Mouse (Mus musculus): ENCODE data around the gene Dock8. TPM values are rescaled to one million over a fixed set of nuclear protein-coding genes. Genes with fewer than 3 reads are reported as not detected.
A peak's percentile ranks its signal among the peaks of the same experiment; 100 is the strongest.

The Dock8 gene
- polyA plus RNA-seq, 1 experiment from 2014 or later = 1.8 TPM

DNA sequence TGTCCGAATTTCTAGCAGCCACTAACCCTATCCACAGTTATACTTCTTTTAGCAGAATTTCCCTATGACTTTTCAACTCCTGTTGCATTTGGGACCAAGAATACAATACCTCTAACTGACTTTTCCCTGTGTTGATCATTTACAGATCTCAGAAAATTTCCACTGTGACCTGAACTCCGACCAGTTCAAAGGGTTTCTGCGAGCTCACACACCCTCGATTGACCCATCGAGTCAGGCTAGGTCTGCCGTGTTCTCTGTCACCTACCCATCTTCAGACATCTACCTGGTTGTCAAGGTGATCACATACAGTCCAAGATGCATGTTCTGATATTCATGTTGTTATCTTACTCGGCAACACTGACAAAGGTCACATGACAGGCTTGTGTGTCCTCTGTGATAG is 90.4 kb downstream of the Dock8 start:
- Histone ChIP-seq H3K9me3 (ENCODE audit: control insufficient read depth, low read length) (no peaks in the 10 kb centered on the region), H3K9ac (no peak overlapping the region), H3K4me2 (replicated peaks) (no peak overlapping the region), H3K4me1 (replicated peaks; ENCODE audit: control insufficient read depth, insufficient read depth, low read length) (no peaks in the 10 kb centered on the region), H3K4me3 (replicated peaks; ENCODE audit: low read length) (no peak overlapping the region), H3K27ac (no peak overlapping the region), H3K36me3 (replicated peaks; ENCODE audit: control insufficient read depth, insufficient read depth) (no peaks in the 10 kb centered on the region), H3K27me3 (ENCODE audit: control insufficient read depth, insufficient read depth, low read length) (no peaks in the 10 kb centered on the region)
- no peak for DNase-seq (ENCODE audit: low spot score)
- no peak for ATAC-seq (ENCODE audit: low FRiP score)
- 93% methylated on average over 7 of the region's 7 CpGs for WGBS

DNA sequence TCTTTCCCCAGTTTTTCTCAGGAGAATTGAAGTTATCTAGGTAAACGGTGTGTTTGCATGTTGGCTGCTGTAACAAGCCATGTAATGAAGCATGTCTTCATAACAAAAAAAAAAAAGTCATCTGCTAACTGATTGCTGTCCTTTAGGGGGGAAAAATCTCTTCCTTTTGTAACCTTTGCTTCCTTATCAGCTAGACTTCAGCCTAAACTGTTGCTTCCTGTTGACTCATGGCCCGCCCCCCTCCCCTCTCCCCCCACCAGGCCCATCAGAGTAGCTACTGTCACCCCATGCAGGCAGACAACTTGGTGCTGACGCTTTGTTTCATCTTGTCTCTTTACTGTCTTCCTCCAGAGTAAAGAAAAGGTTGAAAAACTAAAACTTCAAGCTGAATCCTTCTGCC is 95.8 kb downstream of the Dock8 start:
- Histone ChIP-seq H3K4me2 (replicated peaks) (no peak overlapping the region), H3K9me3 (ENCODE audit: control insufficient read depth, low read length) (no peaks in the 10 kb centered on the region), H3K27me3 (ENCODE audit: control insufficient read depth, insufficient read depth, low read length) (no peaks in the 10 kb centered on the region), H3K4me1 (replicated peaks; ENCODE audit: control insufficient read depth, insufficient read depth, low read length) (no peaks in the 10 kb centered on the region), H3K9ac (no peak overlapping the region), H3K4me3 (replicated peaks; ENCODE audit: low read length) (no peak overlapping the region), H3K27ac (no peak overlapping the region), H3K36me3 (replicated peaks; ENCODE audit: control insufficient read depth, insufficient read depth) (no peaks in the 10 kb centered on the region)
- WGBS = 69% methylated on average over 3 of the region's 3 CpGs
- ATAC-seq (ENCODE audit: low FRiP score) = no peak
- DNase-seq (ENCODE audit: low spot score) = no peak

DNA sequence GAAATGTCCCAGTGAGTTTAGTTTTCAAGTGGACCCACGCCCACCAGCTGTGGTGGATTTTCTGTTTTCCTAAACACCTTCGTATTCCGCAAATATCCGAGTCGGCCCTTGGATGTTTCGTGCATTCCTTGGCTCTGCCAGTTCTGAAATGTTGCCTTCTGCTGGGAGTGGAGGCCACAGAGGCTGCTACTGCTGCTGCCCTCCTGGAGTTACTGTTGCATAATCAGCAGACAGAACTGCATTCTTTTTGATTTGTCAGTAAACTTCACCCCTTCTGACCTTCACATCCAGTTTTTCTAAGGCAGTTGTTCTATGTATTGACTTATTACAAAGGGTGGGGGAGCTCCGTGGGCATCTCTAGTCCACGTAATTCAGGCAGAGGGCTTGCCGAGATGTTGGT is 97.0 kb downstream of the Dock8 start:
- H3K27ac ChIP-seq = no peak overlapping the region
- no peaks in the 10 kb centered on the region for H3K4me1 ChIP-seq (replicated peaks; ENCODE audit: control insufficient read depth, insufficient read depth, low read length)
- ATAC-seq (ENCODE audit: low FRiP score) = no peak
- no peak overlapping the region for H3K4me2 ChIP-seq (replicated peaks)
- H3K4me3 ChIP-seq (replicated peaks; ENCODE audit: low read length) = no peak overlapping the region
- DNase-seq (ENCODE audit: low spot score) = no peak
- WGBS = 81% methylated on average over 9 of the region's 9 CpGs
- H3K9me3 ChIP-seq (ENCODE audit: control insufficient read depth, low read length) = no peaks in the 10 kb centered on the region
- no peak overlapping the region for H3K9ac ChIP-seq
- H3K36me3 ChIP-seq (replicated peaks; ENCODE audit: control insufficient read depth, insufficient read depth) = no peaks in the 10 kb centered on the region
- no peaks in the 10 kb centered on the region for H3K27me3 ChIP-seq (ENCODE audit: control insufficient read depth, insufficient read depth, low read length)

DNA sequence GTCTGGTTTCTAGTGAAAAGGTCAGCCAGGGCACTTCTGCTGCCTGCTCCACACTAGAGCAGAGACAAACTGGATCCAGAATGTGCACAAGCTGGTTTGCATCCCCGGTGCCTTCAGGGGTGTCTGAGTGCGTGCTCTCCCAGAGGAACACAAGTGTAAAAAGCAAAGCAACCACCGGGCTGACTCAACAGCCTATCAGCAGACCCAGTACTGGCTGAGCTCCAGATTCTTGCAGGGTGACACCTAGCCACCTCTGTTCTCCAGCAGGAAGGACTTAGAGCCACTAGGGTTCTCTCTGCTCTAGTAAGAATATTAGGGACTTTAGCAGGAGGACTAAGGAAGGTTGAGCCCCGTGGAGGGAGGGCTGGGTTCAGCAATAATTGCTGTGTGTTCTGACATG is 97.7 kb downstream of the Dock8 start:
- Histone ChIP-seq H3K9me3 (ENCODE audit: control insufficient read depth, low read length) (no peaks in the 10 kb centered on the region), H3K4me3 (replicated peaks; ENCODE audit: low read length) (no peak overlapping the region), H3K9ac (no peak overlapping the region), H3K27me3 (ENCODE audit: control insufficient read depth, insufficient read depth, low read length) (no peaks in the 10 kb centered on the region), H3K36me3 (replicated peaks; ENCODE audit: control insufficient read depth, insufficient read depth) (no peaks in the 10 kb centered on the region), H3K4me1 (replicated peaks; ENCODE audit: control insufficient read depth, insufficient read depth, low read length) (no peaks in the 10 kb centered on the region), H3K4me2 (replicated peaks) (no peak overlapping the region), H3K27ac (no peak overlapping the region)
- no peak for ATAC-seq (ENCODE audit: low FRiP score)
- 76% methylated on average over 4 of the region's 4 CpGs for WGBS
- no peak for DNase-seq (ENCODE audit: low spot score)

DNA sequence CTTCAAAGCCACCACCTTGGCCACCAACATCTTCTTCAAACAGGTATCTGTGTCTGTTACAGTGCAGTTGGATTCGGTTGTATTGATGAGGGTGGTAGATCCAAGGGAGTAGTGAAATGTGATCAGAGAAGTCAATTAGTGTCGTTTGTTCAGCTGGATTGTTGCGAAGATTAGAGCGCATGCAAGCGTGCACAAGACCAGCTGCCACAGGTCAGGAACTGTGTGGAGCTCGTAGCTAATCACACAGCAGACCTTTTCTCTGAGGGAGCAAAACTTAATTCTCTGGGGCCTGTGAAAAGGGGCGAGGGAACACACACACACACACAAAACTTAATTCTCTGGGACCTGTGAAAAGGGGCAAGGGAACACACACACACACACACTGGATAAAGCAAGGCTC is 98.2 kb downstream of the Dock8 start:
- no peak for ATAC-seq (ENCODE audit: low FRiP score)
- WGBS = 71% methylated on average over 7 of the region's 7 CpGs

DNA sequence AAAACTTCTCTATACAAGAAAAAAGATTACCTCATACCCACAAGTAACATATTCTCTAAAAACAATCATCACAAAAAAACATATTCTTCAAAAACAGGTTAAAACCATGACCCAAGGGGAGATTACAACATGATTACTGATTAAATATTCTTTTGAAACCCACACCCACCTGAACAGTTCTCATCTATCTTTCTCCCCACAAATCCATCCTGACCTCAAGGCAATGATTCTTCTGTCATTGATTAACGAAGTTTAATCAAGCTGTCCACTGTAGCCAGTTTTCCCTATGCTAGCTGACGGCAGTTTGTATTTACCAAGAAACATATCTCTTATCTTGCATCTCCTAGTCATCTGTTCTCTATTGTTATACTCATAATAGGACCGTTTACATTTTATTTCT is 98.6 kb downstream of the Dock8 start:
- Histone ChIP-seq H3K4me3 (replicated peaks; ENCODE audit: low read length) (no peak overlapping the region), H3K36me3 (replicated peaks; ENCODE audit: control insufficient read depth, insufficient read depth) (no peaks in the 10 kb centered on the region), H3K9ac (no peak overlapping the region), H3K27ac (no peak overlapping the region), H3K27me3 (ENCODE audit: control insufficient read depth, insufficient read depth, low read length) (no peaks in the 10 kb centered on the region), H3K9me3 (ENCODE audit: control insufficient read depth, low read length) (no peaks in the 10 kb centered on the region), H3K4me2 (replicated peaks) (no peak overlapping the region), H3K4me1 (replicated peaks; ENCODE audit: control insufficient read depth, insufficient read depth, low read length) (no peaks in the 10 kb centered on the region)
- 73% methylated on average over 3 of the region's 3 CpGs for WGBS
- no peak for ATAC-seq (ENCODE audit: low FRiP score)
- no peak for DNase-seq (ENCODE audit: low spot score)

More for the DNA sequence above, 98.2 kb downstream of the Dock8 start:
- H3K27ac ChIP-seq = no peak overlapping the region
- H3K9me3 ChIP-seq (ENCODE audit: control insufficient read depth, low read length) = no peaks in the 10 kb centered on the region
- no peaks in the 10 kb centered on the region for H3K4me1 ChIP-seq (replicated peaks; ENCODE audit: control insufficient read depth, insufficient read depth, low read length)
- H3K27me3 ChIP-seq (ENCODE audit: control insufficient read depth, insufficient read depth, low read length) = no peaks in the 10 kb centered on the region
- H3K9ac ChIP-seq = no peak overlapping the region
- DNase-seq (ENCODE audit: low spot score) = no peak
- H3K4me3 ChIP-seq (replicated peaks; ENCODE audit: low read length) = no peak overlapping the region
- H3K4me2 ChIP-seq (replicated peaks) = no peak overlapping the region
- H3K36me3 ChIP-seq (replicated peaks; ENCODE audit: control insufficient read depth, insufficient read depth) = no peaks in the 10 kb centered on the region

DNA sequence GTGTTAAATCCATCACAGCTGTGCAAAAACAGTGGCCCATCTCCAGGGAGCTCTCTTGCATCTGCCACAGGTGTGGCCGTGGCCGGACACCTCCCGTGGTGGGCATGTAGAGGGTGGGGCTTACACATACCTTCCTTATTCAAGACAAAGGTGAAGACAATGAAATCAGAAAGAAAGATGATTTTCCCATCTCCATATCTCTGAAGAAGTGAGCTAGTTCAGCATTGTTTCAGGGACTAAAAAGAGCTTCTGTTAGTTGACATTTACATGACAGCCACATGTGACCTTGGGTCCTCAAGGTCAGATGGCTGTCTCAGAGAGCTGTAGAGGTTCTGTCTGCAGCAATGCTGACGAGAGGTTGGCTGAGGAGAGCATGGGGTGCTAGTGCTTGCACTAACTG is 99.6 kb downstream of the Dock8 start:
- DNase-seq (ENCODE audit: low spot score) = no peak
- Histone ChIP-seq H3K4me1 (replicated peaks; ENCODE audit: control insufficient read depth, insufficient read depth, low read length) (no peaks in the 10 kb centered on the region), H3K9me3 (ENCODE audit: control insufficient read depth, low read length) (no peaks in the 10 kb centered on the region), H3K4me3 (replicated peaks; ENCODE audit: low read length) (no peak overlapping the region), H3K4me2 (replicated peaks) (no peak overlapping the region), H3K36me3 (replicated peaks; ENCODE audit: control insufficient read depth, insufficient read depth) (no peaks in the 10 kb centered on the region), H3K27me3 (ENCODE audit: control insufficient read depth, insufficient read depth, low read length) (no peaks in the 10 kb centered on the region), H3K27ac (no peak overlapping the region), H3K9ac (no peak overlapping the region)
- no peak for ATAC-seq (ENCODE audit: low FRiP score)
- 83% methylated on average over 4 of the region's 4 CpGs for WGBS

DNA sequence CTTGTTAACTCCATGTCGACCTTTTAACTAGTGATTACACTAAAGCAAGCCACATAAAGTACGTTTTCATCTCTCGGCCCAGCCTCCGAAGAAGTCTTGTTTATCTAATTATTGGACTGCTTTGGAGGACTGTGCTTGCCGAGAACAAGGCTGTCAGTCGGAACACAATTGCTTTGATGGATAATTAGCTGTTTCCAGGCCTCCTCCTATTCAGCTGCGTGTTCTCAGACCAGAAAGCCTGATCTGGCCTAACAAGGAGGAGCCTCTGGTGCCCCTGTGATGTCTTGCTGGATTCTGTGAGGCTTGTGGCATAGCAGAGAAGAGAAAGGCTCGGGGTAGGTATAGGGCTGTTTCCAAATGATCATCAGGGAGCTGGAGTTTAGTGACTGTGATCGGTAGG is 106.3 kb downstream of the Dock8 start:
- Histone ChIP-seq H3K36me3 (replicated peaks; ENCODE audit: control insufficient read depth, insufficient read depth) (no peaks in the 10 kb centered on the region), H3K4me3 (replicated peaks; ENCODE audit: low read length) (no peak overlapping the region), H3K9me3 (ENCODE audit: control insufficient read depth, low read length) (no peaks in the 10 kb centered on the region; the same call in 1 of the 2 replicates), H3K27ac (no peak overlapping the region), H3K9ac (no peak overlapping the region), H3K27me3 (ENCODE audit: control insufficient read depth, insufficient read depth, low read length) (no peaks in the 10 kb centered on the region), H3K4me1 (replicated peaks; ENCODE audit: control insufficient read depth, insufficient read depth, low read length) (no peaks in the 10 kb centered on the region), H3K4me2 (replicated peaks) (no peak overlapping the region)
- ATAC-seq (ENCODE audit: low FRiP score) (no peak), DNase-seq (ENCODE audit: low spot score) (no peak)
- 52% methylated on average over 9 of the region's 9 CpGs for WGBS

DNA sequence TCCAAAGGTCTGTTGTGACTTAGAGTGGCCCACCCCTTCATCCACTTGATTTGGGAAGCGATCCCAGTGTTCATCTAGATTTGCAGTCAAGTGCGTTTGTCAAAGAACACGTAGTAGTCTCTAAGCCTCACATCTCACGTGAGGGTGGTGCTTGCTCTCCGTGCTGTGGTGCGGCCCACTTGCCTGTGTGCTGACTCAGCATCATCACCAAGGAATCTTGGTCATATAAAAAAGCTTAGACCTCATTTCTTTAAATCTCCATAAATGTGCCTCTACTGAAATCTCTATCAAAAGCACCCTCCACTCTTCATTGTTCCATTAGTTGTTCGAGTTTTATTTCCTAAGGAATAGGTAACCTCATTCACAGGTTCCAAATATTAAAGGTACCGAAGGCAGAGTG is 107.0 kb downstream of the Dock8 start:
- Histone ChIP-seq H3K36me3 (replicated peaks; ENCODE audit: control insufficient read depth, insufficient read depth) (no peaks in the 10 kb centered on the region), H3K4me1 (replicated peaks; ENCODE audit: control insufficient read depth, insufficient read depth, low read length) (no peaks in the 10 kb centered on the region), H3K27me3 (ENCODE audit: control insufficient read depth, insufficient read depth, low read length) (no peaks in the 10 kb centered on the region), H3K9me3 (ENCODE audit: control insufficient read depth, low read length) (no peaks in the 10 kb centered on the region; the same call in 1 of the 2 replicates), H3K9ac (no peak overlapping the region), H3K4me3 (replicated peaks; ENCODE audit: low read length) (no peak overlapping the region), H3K27ac (no peak overlapping the region), H3K4me2 (replicated peaks) (no peak overlapping the region)
- 94% methylated on average over 8 of the region's 8 CpGs for WGBS
- DNase-seq (ENCODE audit: low spot score) (no peak), ATAC-seq (ENCODE audit: low FRiP score) (no peak)

DNA sequence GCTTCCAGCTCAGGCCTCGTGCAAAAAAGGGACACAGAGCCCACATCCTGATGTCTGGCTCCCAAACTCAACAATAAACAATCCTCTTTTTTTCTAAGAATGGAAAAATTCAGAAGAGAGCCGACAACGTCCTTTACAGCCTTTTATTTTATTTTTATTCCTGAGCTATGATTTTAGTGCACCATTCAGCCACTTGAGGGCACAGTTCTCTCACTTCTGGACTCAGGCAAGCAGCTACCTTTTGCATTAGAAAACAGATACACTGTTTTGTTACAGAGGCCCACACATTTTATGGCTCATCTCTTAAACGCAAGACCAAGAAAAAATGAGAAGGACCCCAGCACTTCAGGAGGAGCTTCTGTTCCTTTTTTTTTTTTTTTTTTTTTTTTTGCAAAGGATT is 108.1 kb downstream of the Dock8 start:
- Histone ChIP-seq H3K9ac (0 out of 2 replicates have a peak overlapping the region, but pooled peaks have one; percentile 13), H3K4me2 (replicated peaks) (0 out of 2 replicates have a peak overlapping the region, but pooled peaks have one; percentile 24), H3K27me3 (ENCODE audit: control insufficient read depth, insufficient read depth, low read length) (no peaks in the 10 kb centered on the region), H3K9me3 (ENCODE audit: control insufficient read depth, low read length) (no peaks in the 10 kb centered on the region; the same call in 1 of the 2 replicates), H3K4me3 (replicated peaks; ENCODE audit: low read length) (no peak overlapping the region), H3K4me1 (replicated peaks; ENCODE audit: control insufficient read depth, insufficient read depth, low read length) (no peaks in the 10 kb centered on the region), H3K27ac (no peak overlapping the region), H3K36me3 (replicated peaks; ENCODE audit: control insufficient read depth, insufficient read depth) (no peaks in the 10 kb centered on the region)
- peak; percentile 65 for DNase-seq (ENCODE audit: low spot score)
- 41% methylated on average over 4 of the region's 4 CpGs for WGBS
- no peak for ATAC-seq (ENCODE audit: low FRiP score)

Measured in hindbrain, embryonic 14.5 days (tissue).